Mouse (Mus musculus) MEL (cell line): Measurements from ENCODE around the gene Tk2. TPM values are rescaled to one million over a fixed set of nuclear protein-coding genes. Genes with fewer than 3 reads are reported as not detected.

ENCODE experiments used
- DNase-seq: peaks from one replicate; pipeline ENCODE4 v3.0.0; 2011; ENCODE audit warnings: low read depth, low spot score
- H3K27ac ChIP-seq: 2 replicates; pipeline ENCODE4 v1.5.1; 2012; ENCODE audit warnings: low read depth, mild to moderate bottlenecking, control low read depth, low read length, moderate library complexity; ENCODE audit not compliant: control insufficient read depth
- H3K27me3 ChIP-seq, 2 experiments: fragments of 150-350 bp in 1 of 2; sonication (generic) in 1 of 2; 2 replicates each; pipeline ENCODE4 v1.6.1; 2012; ENCODE audit warnings: low read length in 2 of 2, mild to moderate bottlenecking in 2 of 2, improper control_type of control experiment in 1 of 2, moderate library complexity in 1 of 2; ENCODE audit not compliant: insufficient read depth in 2 of 2, control insufficient read depth in 1 of 2
- H3K36me3 ChIP-seq, 2 experiments: 2 replicates each; pipeline ENCODE4 v1.6.1; 2012 to 2014; ENCODE audit warnings: low read length in 2 of 2, improper control_type of control experiment in 1 of 2, inconsistent platforms in 1 of 2, mild to moderate bottlenecking in 1 of 2; ENCODE audit not compliant: insufficient read depth in 2 of 2, control insufficient read depth in 1 of 2
- H3K4me1 ChIP-seq, 2 experiments: fragments of 150-350 bp in 1 of 2; sonication (generic) in 1 of 2; 2 replicates each; pipeline ENCODE4 v1.6.1; 2012; ENCODE audit warnings: low read length in 2 of 2, improper control_type of control experiment in 1 of 2, mild to moderate bottlenecking in 1 of 2; ENCODE audit not compliant: insufficient read depth in 2 of 2, control insufficient read depth in 1 of 2
- H3K4me3 ChIP-seq, 2 experiments: fragments of 150-350 bp in 1 of 2; sonication (generic) in 1 of 2; 2 replicates each; pipeline ENCODE4 v1.5.1; 2012; ENCODE audit warnings: low read depth in 2 of 2, low read length in 2 of 2, mild to moderate bottlenecking in 2 of 2, moderate library complexity in 2 of 2, control low read depth in 1 of 2, improper control_type of control experiment in 1 of 2; ENCODE audit not compliant: control insufficient read depth in 1 of 2, insufficient read depth in 1 of 2
- H3K79me2 ChIP-seq: 2 replicates; pipeline ENCODE4 v1.6.1; 2012; ENCODE audit warnings: mild to moderate bottlenecking, low read length, moderate library complexity; ENCODE audit not compliant: control insufficient read depth, poor library complexity, insufficient read depth
- H3K9ac ChIP-seq: 2 replicates; pipeline ENCODE4 v1.6.1; 2012; ENCODE audit warnings: low read depth, mild to moderate bottlenecking, control low read depth, low read length, moderate library complexity; ENCODE audit not compliant: control insufficient read depth, poor library complexity, severe bottlenecking
- H3K9me3 ChIP-seq: fragments of 150-350 bp; sonication (generic); replicated peaks from 2 replicates; pipeline ENCODE4 v1.6.1; 2012; ENCODE audit warnings: mild to moderate bottlenecking, low read length, improper control_type of control experiment, moderate library complexity; ENCODE audit not compliant: insufficient read depth
- BHLHE40 ChIP-seq: IDR thresholded peaks from 2 replicates; pipeline ENCODE4 v1.6.1; 2012; ENCODE audit warnings: low read depth, mild to moderate bottlenecking, inconsistent platforms, low read length, improper control_type of control experiment, borderline replicate concordance
- E2F4 ChIP-seq: IDR thresholded peaks from 2 replicates; pipeline ENCODE4 v1.6.1; 2011; ENCODE audit warnings: low read depth, low read length, improper control_type of control experiment, borderline replicate concordance
- ELF1 ChIP-seq: IDR thresholded peaks from 2 replicates; pipeline ENCODE4 v1.6.1; 2014; ENCODE audit warnings: low read depth, mild to moderate bottlenecking, inconsistent platforms, low read length, improper control_type of control experiment, moderate library complexity
- EP300 ChIP-seq, 2 experiments: IDR thresholded peaks; 2 replicates each; pipeline ENCODE4 v1.6.1; 2011; ENCODE audit warnings: improper control_type of control experiment in 2 of 2, low read length in 2 of 2, low read depth in 1 of 2, mild to moderate bottlenecking in 1 of 2
- GATA1 ChIP-seq: IDR thresholded peaks from 2 replicates; pipeline ENCODE4 v1.6.1; 2011; ENCODE audit warnings: low read depth, low read length, improper control_type of control experiment
- HCFC1 ChIP-seq: IDR thresholded peaks from 2 replicates; pipeline ENCODE4 v1.6.1; 2012; ENCODE audit warnings: low read depth, mild to moderate bottlenecking, inconsistent platforms, low read length, improper control_type of control experiment, moderate library complexity
- KAT2A ChIP-seq: conservative IDR thresholded peaks from 2 replicates; pipeline ENCODE4 v1.6.1; 2012; ENCODE audit warnings: low read depth, low read length, improper control_type of control experiment, inconsistent platforms
- MAFK ChIP-seq: IDR thresholded peaks from 2 replicates; pipeline ENCODE4 v1.6.1; 2011; ENCODE audit warnings: low read depth, mild to moderate bottlenecking, low read length, improper control_type of control experiment, borderline replicate concordance
- MAZ ChIP-seq: IDR thresholded peaks from 2 replicates; pipeline ENCODE4 v1.6.1; 2012; ENCODE audit warnings: low read depth, mild to moderate bottlenecking, inconsistent platforms, low read length, improper control_type of control experiment
- MEF2A ChIP-seq: IDR thresholded peaks from 2 replicates; pipeline ENCODE4 v1.6.1; 2014; ENCODE audit warnings: low read depth, mild to moderate bottlenecking, inconsistent platforms, low read length, improper control_type of control experiment; ENCODE audit not compliant: poor library complexity, insufficient replicate concordance, severe bottlenecking; ENCODE audit errors: extremely low read depth
- MYB ChIP-seq: IDR thresholded peaks from 2 replicates; pipeline ENCODE4 v1.6.1; 2011; ENCODE audit warnings: mild to moderate bottlenecking, low read depth, low read length, improper control_type of control experiment
- MYC ChIP-seq: IDR thresholded peaks from 2 replicates; pipeline ENCODE4 v1.6.1; 2011; ENCODE audit warnings: low read depth, mild to moderate bottlenecking, low read length, improper control_type of control experiment, moderate library complexity
- POLR2AphosphoS2 ChIP-seq: IDR thresholded peaks from 2 replicates; pipeline ENCODE4 v1.6.1; 2011; ENCODE audit warnings: low read length, improper control_type of control experiment
- POLR2AphosphoS5 ChIP-seq: IDR thresholded peaks from 2 replicates; pipeline ENCODE4 v1.6.1; 2012; ENCODE audit warnings: low read depth, borderline replicate concordance, mild to moderate bottlenecking, inconsistent platforms, low read length, moderate library complexity, mixed read lengths
- RAD21 ChIP-seq: IDR thresholded peaks from 2 replicates; pipeline ENCODE4 v1.6.1; 2011; ENCODE audit warnings: mild to moderate bottlenecking, low read depth, low read length, improper control_type of control experiment
- SIN3A ChIP-seq: IDR thresholded peaks from 2 replicates; pipeline ENCODE4 v1.6.1; 2012; ENCODE audit warnings: low read length, improper control_type of control experiment, inconsistent platforms
- SMC3 ChIP-seq: IDR thresholded peaks from 2 replicates; pipeline ENCODE4 v1.6.1; 2011; ENCODE audit warnings: low read depth, low read length, improper control_type of control experiment
- TBP ChIP-seq: IDR thresholded peaks from 2 replicates; pipeline ENCODE4 v1.8.0; 2011; ENCODE audit warnings: low read depth, low read length, improper control_type of control experiment
- USF1 ChIP-seq: IDR thresholded peaks from 2 replicates; pipeline ENCODE4 v1.6.1; 2014; ENCODE audit warnings: low read depth, mild to moderate bottlenecking, inconsistent platforms, low read length, improper control_type of control experiment, moderate library complexity
- USF2 ChIP-seq, 2 experiments: IDR thresholded peaks; 2 replicates each; pipeline ENCODE4 v1.6.1; 2011 to 2012; ENCODE audit warnings: improper control_type of control experiment in 2 of 2, low read length in 2 of 2, borderline replicate concordance in 1 of 2, inconsistent platforms in 1 of 2, low read depth in 1 of 2, mild to moderate bottlenecking in 1 of 2; ENCODE audit not compliant: insufficient read depth in 1 of 2
- ZC3H11A ChIP-seq: IDR thresholded peaks from 2 replicates; pipeline ENCODE4 v1.6.1; 2012; ENCODE audit warnings: low read depth, mild to moderate bottlenecking, inconsistent platforms, low read length, improper control_type of control experiment
- ZMIZ1 ChIP-seq: IDR thresholded peaks from 2 replicates; pipeline ENCODE4 v1.6.1; 2012; ENCODE audit warnings: low read depth, mild to moderate bottlenecking, inconsistent platforms, low read length, improper control_type of control experiment, moderate library complexity
- polyA plus RNA-seq, 2 experiments: library from polyadenylated mRNA; stranded (reverse) in 1 of 2; unstranded in 1 of 2; fragments of >175 nt in 1 of 2; fragments of >200 nt in 1 of 2; gene quantifications; 2 replicates each; pipeline versions ENCODE4 v1.2.1 to v1.2.4; 2012; ENCODE audit warnings: low replicate concordance in 2 of 2, low read depth in 1 of 2; ENCODE audit not compliant: insufficient read length in 2 of 2, insufficient read depth in 1 of 2, missing spikeins in 1 of 2
- total RNA-seq: library from RNA; depleted of rRNA; stranded (reverse); fragments of 300-350 nt; gene quantifications from 2 replicates; pipeline ENCODE4 v1.2.3, GENCODE M21; 2012

Gene Tk2
- total and polyA plus RNA-seq, 3 experiments = 18.6 to 26.8 TPM; not detected in 1

- H3K4me1 ChIP-seq = peaks cover 0 to 5% of the 10 kb centered on the region in 2 experiments; a peak in 2 of 4 replicates
- TF ChIP-seq TBP (no peak), ELF1 (no peak), MYC (no peak), ZC3H11A (no peak), BHLHE40 (no peak), ZMIZ1 (no peak), RAD21 (no peak), USF2 (IDR thresholded peaks at IDR 0.05; ENCODE audit: borderline replicate concordance in 1 of 2, insufficient read depth in 1 of 2, low read depth in 1 of 2, low read length in 2 of 2) (no peak), KAT2A (no peak), MYB (no peak), POLR2AphosphoS5 (no peak), SMC3 (no peak), EP300 (IDR thresholded peaks at IDR 0.05; ENCODE audit: low read depth in 1 of 2, low read length in 2 of 2) (no peak)
- no peak for DNase-seq
- H3K79me2 ChIP-seq = no peaks in the 10 kb centered on the region
- H3K36me3 ChIP-seq = peaks cover 0 to 5% of the 10 kb centered on the region in 2 experiments; a peak in 2 of 4 replicates
- H3K4me3 ChIP-seq = no peak overlapping the region
- no peak overlapping the region for H3K27ac ChIP-seq
- H3K27me3 ChIP-seq = no peaks in the 10 kb centered on the region
- no peaks in the 10 kb centered on the region for H3K9me3 ChIP-seq
- no peak overlapping the region for H3K9ac ChIP-seq
Observed at GRCm38 (mm10) chr8:104217601-104218000, 30.8 kb downstream of the Tk2 start.

- Histone ChIP-seq H3K27ac (no peak overlapping the region), H3K36me3 (no peaks in the 10 kb centered on the region), H3K4me1 (no peaks in the 10 kb centered on the region), H3K27me3 (no peaks in the 10 kb centered on the region; a peak in 1 of 4 replicates), H3K9me3 (no peaks in the 10 kb centered on the region), H3K79me2 (no peaks in the 10 kb centered on the region), H3K4me3 (no peak overlapping the region), H3K9ac (no peak overlapping the region)
- TF ChIP-seq MYC = no peak
- no peak for TF ChIP-seq USF1
- TF ChIP-seq MEF2A = no peak
- TF ChIP-seq MAZ = no peak
- no peak for TF ChIP-seq MYB
- TF ChIP-seq GATA1 = no peak
- no peak for TF ChIP-seq BHLHE40
- no peak for TF ChIP-seq EP300 (IDR thresholded peaks at IDR 0.05; ENCODE audit: low read depth in 1 of 2, low read length in 2 of 2)
- no peak for TF ChIP-seq E2F4
- no peak for TF ChIP-seq SIN3A
- no peak for TF ChIP-seq KAT2A
- no peak for TF ChIP-seq USF2 (IDR thresholded peaks at IDR 0.05; ENCODE audit: borderline replicate concordance in 1 of 2, insufficient read depth in 1 of 2, low read depth in 1 of 2, low read length in 2 of 2)
- no peak for TF ChIP-seq ELF1
- TF ChIP-seq TBP = no peak
- TF ChIP-seq POLR2AphosphoS2 = no peak
- TF ChIP-seq HCFC1 = no peak
- TF ChIP-seq MAFK = no peak
- no peak for DNase-seq
Observed at GRCm38 (mm10) chr8:104205292-104205691, 43.1 kb downstream of the Tk2 start.
